Mouse (Mus musculus) layer of hippocampus, adult 8-10 months (tissue): ENCODE measurements around the gene Olfr12. TPM values are rescaled to one million over a fixed set of nuclear protein-coding genes. Genes with fewer than 3 reads are reported as not detected.
A peak's percentile ranks its signal among the peaks of the same experiment; 100 is the strongest.

Experiments
- DNase-seq, 2 experiments: peaks; one replicate each; pipeline ENCODE4 v3.0.0; 2022; ENCODE audit warnings: low spot score in 2 of 2
- total RNA-seq, 4 experiments: library from RNA; stranded (reverse); gene quantifications; 2 replicates each; pipeline ENCODE4 v1.2.4; 2022

The Olfr12 gene
- total RNA-seq, 4 experiments from 2014 or later, result 0.08 TPM; not detected in 3

GRCm38 (mm10) chr1:92640393-92640792 lies 22.8 kb downstream of the Olfr12 start:
- DNase-seq, result no peak

- DNase-seq, result peak; percentile 81 to 89
Observed at GRCm38 (mm10) chr1:92641514-92642272, 24.1 kb downstream of the Olfr12 start, which contains the start of gene Cops9. Cops9 (minus strand) TSS chr1:92641985.

GRCm38 (mm10) chr1:92643691-92644090 lies 26.1 kb downstream of the Olfr12 start:
- no peak for DNase-seq

- DNase-seq, result no peak
Observed at GRCm38 (mm10) chr1:92644916-92645315, 27.3 kb downstream of the Olfr12 start.

- no peak for DNase-seq
Observed at GRCm38 (mm10) chr1:92646111-92646510, 28.5 kb downstream of the Olfr12 start.

GRCm38 (mm10) chr1:92646601-92647000 lies 29.0 kb downstream of the Olfr12 start:
- DNase-seq, result no peak

- no peak for DNase-seq
Observed at GRCm38 (mm10) chr1:92647026-92647425, 29.4 kb downstream of the Olfr12 start.

GRCm38 (mm10) chr1:92647752-92648151 lies 30.2 kb downstream of the Olfr12 start:
- DNase-seq, result peak; percentile 55 to 84

GRCm38 (mm10) chr1:92648197-92648596 lies 30.6 kb downstream of the Olfr12 start:
- no peak for DNase-seq

GRCm38 (mm10) chr1:92648673-92649072 lies 31.1 kb downstream of the Olfr12 start, which contains the start of gene Otos:
Otos (minus strand) TSS chr1:92648841.
- DNase-seq, result peak; percentile 61 to 81

GRCm38 (mm10) chr1:92651467-92651866 lies 33.9 kb downstream of the Olfr12 start:
- no peak for DNase-seq

GRCm38 (mm10) chr1:92653179-92653578 lies 35.6 kb downstream of the Olfr12 start:
- DNase-seq, result no peak

- DNase-seq, result no peak
Observed at GRCm38 (mm10) chr1:92654676-92655075, 37.1 kb downstream of the Olfr12 start.

- no peak for DNase-seq
Observed at GRCm38 (mm10) chr1:92657025-92657820, 39.6 kb downstream of the Olfr12 start.

- DNase-seq, result no peak
Observed at GRCm38 (mm10) chr1:92659392-92659791, 41.8 kb downstream of the Olfr12 start.

- DNase-seq, result no peak
Observed at GRCm38 (mm10) chr1:92667106-92667505, 49.5 kb downstream of the Olfr12 start.

- no peak for DNase-seq
Observed at GRCm38 (mm10) chr1:92669430-92669829, 51.8 kb downstream of the Olfr12 start.

- no peak for DNase-seq
Observed at GRCm38 (mm10) chr1:92671326-92671725, 53.7 kb downstream of the Olfr12 start.
